Mouse (Mus musculus) MEL (cell line): ENCODE data around the gene Mymx.

ENCODE experiments used
- CTCF ChIP-seq, 3 experiments: IDR thresholded peaks in 2 of 3; conservative IDR thresholded peaks in 1 of 3; 2 replicates each; pipeline ENCODE4 v1.5.1; 2011 to 2012; ENCODE audit warnings: low read length in 3 of 3, low read depth in 2 of 3, mild to moderate bottlenecking in 2 of 3, improper control_type of control experiment in 1 of 3, inconsistent platforms in 1 of 3, mixed read lengths in 1 of 3, moderate library complexity in 1 of 3; ENCODE audit not compliant: control insufficient read depth in 1 of 3, insufficient read depth in 1 of 3, poor library complexity in 1 of 3, severe bottlenecking in 1 of 3
- E2F4 ChIP-seq: IDR thresholded peaks from 2 replicates; pipeline ENCODE4 v1.6.1; 2011; ENCODE audit warnings: low read depth, low read length, improper control_type of control experiment, borderline replicate concordance
- EP300 ChIP-seq, 2 experiments: IDR thresholded peaks; 2 replicates each; pipeline ENCODE4 v1.6.1; 2011; ENCODE audit warnings: improper control_type of control experiment in 2 of 2, low read length in 2 of 2, low read depth in 1 of 2, mild to moderate bottlenecking in 1 of 2
- ETS1 ChIP-seq: IDR thresholded peaks from 2 replicates; pipeline ENCODE4 v1.6.1; 2012; ENCODE audit warnings: low read depth, mild to moderate bottlenecking, inconsistent platforms, low read length, improper control_type of control experiment, moderate library complexity
- GABPA ChIP-seq: IDR thresholded peaks from 2 replicates; pipeline ENCODE4 v1.6.1; 2012; ENCODE audit warnings: low read depth, mild to moderate bottlenecking, inconsistent platforms, low read length, improper control_type of control experiment, moderate library complexity
- HCFC1 ChIP-seq: IDR thresholded peaks from 2 replicates; pipeline ENCODE4 v1.6.1; 2012; ENCODE audit warnings: low read depth, mild to moderate bottlenecking, inconsistent platforms, low read length, improper control_type of control experiment, moderate library complexity
- MYC ChIP-seq: IDR thresholded peaks from 2 replicates; pipeline ENCODE4 v1.6.1; 2011; ENCODE audit warnings: low read depth, mild to moderate bottlenecking, low read length, improper control_type of control experiment, moderate library complexity
- POLR2A ChIP-seq, 2 experiments: IDR thresholded peaks; 2 replicates each; pipeline ENCODE4 v1.6.1; 2011 to 2012; ENCODE audit warnings: low read length in 2 of 2, mild to moderate bottlenecking in 2 of 2, control low read depth in 1 of 2, improper control_type of control experiment in 1 of 2, low read depth in 1 of 2, moderate library complexity in 1 of 2; ENCODE audit not compliant: control insufficient read depth in 1 of 2, insufficient read depth in 1 of 2, poor library complexity in 1 of 2
- USF1 ChIP-seq: IDR thresholded peaks from 2 replicates; pipeline ENCODE4 v1.6.1; 2014; ENCODE audit warnings: low read depth, mild to moderate bottlenecking, inconsistent platforms, low read length, improper control_type of control experiment, moderate library complexity
- ZKSCAN1 ChIP-seq: IDR thresholded peaks from 2 replicates; pipeline ENCODE4 v1.6.1; 2012; ENCODE audit warnings: low read depth, mild to moderate bottlenecking, inconsistent platforms, low read length, improper control_type of control experiment, moderate library complexity
- ZMIZ1 ChIP-seq: IDR thresholded peaks from 2 replicates; pipeline ENCODE4 v1.6.1; 2012; ENCODE audit warnings: low read depth, mild to moderate bottlenecking, inconsistent platforms, low read length, improper control_type of control experiment, moderate library complexity

- TF ChIP-seq E2F4 (no peak), MYC (no peak), ETS1 (0 out of 2 replicates have a peak, but pooled peaks have one; percentile 12), POLR2A (IDR thresholded peaks at IDR 0.05; ENCODE audit: control insufficient read depth in 1 of 2, insufficient read depth in 1 of 2, low read depth in 1 of 2, low read length in 2 of 2, poor library complexity in 1 of 2) (no peak), GABPA (no peak), USF1 (no peak), CTCF (IDR thresholded peaks at IDR 0.05 in 2 of 3, conservative IDR thresholded peaks at IDR 0.05 in 1 of 3; ENCODE audit: control insufficient read depth in 1 of 3, insufficient read depth in 1 of 3, low read depth in 2 of 3, low read length in 3 of 3, poor library complexity in 1 of 3, severe bottlenecking in 1 of 3) (no peak), HCFC1 (no peak), EP300 (IDR thresholded peaks at IDR 0.05; ENCODE audit: low read depth in 1 of 2, low read length in 2 of 2) (peak in 1 of 2 experiments; percentile 31; a peak in 1 of 4 replicates), ZMIZ1 (no peak), ZKSCAN1 (no peak)
These were observed 20.9 kb downstream of the Mymx start for GRCm38 (mm10) chr17:45580958-45581477.
